Mouse (Mus musculus) layer of hippocampus, adult 9-11 months (tissue): Measurements from ENCODE around the gene Emx1.
"Not testable (repeated sequence)": the region's sequence is repeated elsewhere in the genome, so short reads cannot be mapped to it uniquely, and the experiment has no call there.

Experiments used
- DNase-seq: peaks from one replicate; pipeline ENCODE4 v3.0.0; 2022

Gene Emx1

DNA sequence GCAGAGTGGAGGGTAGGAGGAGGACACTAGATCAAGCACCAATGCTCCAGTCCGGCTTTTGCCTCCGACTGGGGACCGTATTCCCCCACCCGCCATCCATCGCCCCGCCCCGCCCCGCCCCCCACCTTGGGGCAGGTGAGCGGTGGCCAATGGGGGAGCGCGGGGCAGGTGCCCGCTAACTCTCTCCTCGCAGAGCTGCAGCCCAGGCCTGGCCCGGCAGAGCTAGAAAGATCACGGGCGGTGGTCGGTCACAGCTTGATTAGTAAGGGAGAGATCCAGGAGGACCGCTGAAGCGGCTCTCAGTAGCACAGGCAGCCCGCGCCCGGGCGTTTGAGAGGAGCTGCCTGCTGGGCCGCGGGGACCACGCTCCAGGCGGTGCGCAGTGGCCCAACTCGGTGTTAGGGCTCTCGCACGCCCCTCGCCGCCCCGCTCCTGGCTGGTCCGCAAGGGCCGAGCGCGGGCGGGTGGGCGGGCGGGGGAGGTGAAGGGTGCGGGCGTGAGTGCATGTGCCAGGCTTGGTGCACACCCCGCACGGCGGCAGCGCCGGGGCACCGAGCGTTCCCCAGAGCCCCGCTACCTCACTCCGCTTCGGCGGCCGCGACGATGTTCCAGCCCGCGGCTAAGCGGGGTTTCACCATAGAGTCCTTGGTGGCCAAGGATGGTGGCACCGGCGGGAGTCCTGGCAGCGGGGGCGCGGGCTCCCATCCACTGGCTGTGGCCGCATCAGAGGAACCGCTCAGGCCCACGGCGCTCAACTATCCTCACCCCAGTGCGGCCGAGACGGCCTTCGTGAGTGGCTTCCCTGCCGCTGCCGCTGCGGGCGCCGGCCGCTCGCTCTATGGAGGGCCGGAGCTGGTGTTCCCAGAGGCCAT, at the start of gene Emx1:
TSS of gene Emx1 (plus strand) at position 99 of the 872 bp plus-strand sequence.
- DNase-seq: peak; percentile 54

- no peak for DNase-seq
Observed at GRCm38 (mm10) chr6:85139534-85139933, 47.7 kb upstream of the Emx1 start.

GRCm38 (mm10) chr6:85141013-85141412, 46.2 kb upstream of the Emx1 start:
- DNase-seq: not testable (repeated sequence)

DNA sequence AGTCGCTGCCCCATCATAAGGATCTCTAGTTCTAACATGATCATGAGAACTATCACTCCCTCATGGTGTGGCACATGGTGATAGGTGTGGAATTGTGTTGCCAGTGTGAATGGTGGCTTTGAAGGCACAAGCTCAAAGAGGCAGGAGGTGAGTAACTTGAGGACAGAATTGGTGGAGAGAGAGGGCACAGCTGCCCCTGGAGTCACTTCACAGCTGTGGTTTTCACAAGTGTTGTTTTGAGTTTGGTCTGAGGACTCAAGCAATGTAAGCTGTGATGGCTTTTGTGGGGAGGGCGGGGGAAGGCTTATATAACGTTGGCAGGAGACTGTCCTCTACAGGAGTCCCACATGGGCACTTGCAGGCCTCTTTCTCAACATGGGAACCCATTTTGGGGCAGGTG, 42.8 kb upstream of the Emx1 start:
- no peak for DNase-seq

DNA sequence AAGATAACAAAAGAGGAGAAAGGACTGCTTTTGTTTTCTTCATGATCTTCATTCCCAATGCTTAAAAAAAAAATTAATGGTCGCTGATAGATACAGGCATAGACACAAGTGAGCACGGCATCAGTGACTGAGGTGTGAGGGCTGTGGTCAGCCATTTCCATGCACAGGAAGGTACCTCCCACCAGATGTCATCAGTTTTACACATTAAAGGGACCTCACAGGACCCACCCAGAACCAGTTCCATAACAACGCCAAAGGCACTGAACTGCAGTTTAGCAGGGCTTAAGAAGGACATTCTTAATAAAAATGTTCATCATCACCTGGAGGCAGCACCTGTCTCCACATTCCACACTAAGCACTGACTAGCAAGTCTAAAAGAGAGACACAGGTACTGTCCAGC, 39.6 kb upstream of the Emx1 start:
- no peak for DNase-seq

DNA sequence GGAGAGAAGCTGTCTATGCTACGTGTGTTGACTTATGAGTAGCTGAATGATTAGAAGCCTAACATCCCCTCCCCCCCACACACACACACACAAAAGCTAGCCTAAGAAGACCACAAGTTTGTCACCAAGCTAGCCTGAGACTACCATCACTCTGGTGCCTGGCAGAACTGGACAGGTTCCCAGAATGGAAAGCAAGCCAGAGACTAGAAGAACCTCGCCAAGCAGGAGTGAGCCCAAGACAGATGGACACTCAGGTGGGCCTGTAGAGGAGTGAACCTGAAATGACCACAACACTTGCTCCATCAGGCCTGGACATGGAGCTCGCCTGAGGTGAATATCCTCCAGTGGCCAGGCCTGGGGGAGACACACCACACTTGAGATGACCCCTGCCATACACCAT, 36.9 kb upstream of the Emx1 start:
- DNase-seq: no peak

- DNase-seq: peak; percentile 77
Observed at GRCm38 (mm10) chr6:85153970-85154540, 33.2 kb upstream of the Emx1 start.

DNA sequence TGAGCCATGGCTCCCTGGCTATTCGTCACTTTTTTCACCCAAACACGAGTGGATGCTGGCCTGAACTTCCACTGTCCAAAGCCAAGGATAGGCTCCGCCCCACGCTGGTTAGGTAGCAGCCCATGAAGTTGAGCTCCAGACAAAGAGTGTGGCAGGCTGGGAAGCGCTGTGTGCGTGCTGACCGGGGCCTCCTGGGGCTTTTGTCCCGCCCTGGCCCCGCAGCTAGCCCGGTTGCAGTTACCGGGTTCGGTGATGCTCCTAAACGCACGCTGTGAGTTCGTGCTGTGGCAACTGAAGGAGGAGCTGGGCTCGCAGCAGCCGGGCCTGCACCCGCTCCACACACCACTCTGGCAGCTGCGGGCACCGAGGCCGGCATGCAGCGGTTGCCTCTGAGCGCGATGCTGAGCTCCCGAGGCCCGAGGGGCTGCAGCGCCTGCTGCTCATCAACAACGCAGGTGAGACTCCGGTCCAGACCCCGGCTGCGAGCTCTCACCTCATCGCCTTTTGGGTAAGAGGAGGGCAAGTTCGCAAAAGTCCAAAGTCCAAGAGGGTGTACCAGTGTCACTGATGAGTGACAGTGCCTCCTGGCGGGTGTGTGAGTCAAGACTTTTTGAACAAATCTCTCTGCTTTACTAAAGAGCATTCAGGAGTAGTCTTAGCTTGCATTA, 32.2 kb upstream of the Emx1 start:
- no peak for DNase-seq

DNA sequence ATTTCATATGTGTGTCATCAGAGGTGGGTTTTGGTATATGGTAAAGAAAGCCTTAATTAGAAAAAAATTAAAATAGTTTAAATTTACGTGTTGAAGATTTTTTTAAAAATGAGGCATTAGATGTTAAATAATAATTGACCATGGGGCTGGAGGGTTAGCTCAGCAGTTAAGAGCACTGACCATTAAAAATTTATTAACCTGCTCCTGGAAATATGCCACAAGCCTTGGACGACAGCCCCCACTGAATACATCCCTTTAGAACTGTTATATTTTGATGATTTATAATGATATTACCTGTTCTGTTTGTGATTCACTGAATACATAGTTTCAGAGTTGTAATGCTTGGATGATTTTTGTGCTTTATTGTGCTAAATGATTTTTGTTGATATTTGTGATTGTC, 30.7 kb upstream of the Emx1 start:
- not testable (repeated sequence) for DNase-seq

DNA sequence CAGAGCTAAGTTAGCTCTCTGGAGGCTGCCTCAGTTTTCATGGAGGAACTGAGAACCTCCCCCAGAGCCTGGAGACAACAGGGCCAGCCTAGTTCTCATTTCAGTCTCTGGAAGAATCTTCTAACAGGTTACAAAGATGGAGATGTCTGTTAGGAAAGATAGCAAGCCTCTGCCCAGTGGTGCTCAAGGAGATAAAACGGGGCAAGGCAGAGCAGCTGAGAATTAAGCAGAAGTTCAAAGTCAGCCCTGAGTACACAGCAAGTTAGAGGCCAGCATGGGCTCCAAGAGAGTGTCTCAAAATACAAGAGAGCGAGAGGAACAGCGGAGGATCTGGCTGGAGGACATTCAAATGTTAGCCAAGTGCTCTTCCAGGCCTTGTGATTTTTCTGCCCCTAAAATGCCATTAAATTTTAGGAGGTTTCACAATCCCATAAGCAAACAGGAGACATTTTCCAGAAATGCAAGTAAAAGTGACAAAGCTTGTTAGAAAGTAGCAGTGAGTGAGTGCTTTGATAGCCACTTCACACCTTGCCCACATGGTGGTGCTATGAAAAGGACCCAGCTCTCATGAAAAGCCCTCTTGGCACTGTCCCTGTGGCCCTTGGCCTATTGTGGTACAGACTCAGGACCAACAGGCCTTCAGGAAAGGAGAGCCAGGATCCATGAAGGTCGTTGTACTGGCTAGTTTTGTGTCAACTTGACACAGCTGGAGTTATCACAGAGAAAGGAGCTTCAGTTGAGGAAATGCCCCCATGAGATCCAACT, 29.0 kb upstream of the Emx1 start:
- DNase-seq: not testable (repeated sequence)

DNA sequence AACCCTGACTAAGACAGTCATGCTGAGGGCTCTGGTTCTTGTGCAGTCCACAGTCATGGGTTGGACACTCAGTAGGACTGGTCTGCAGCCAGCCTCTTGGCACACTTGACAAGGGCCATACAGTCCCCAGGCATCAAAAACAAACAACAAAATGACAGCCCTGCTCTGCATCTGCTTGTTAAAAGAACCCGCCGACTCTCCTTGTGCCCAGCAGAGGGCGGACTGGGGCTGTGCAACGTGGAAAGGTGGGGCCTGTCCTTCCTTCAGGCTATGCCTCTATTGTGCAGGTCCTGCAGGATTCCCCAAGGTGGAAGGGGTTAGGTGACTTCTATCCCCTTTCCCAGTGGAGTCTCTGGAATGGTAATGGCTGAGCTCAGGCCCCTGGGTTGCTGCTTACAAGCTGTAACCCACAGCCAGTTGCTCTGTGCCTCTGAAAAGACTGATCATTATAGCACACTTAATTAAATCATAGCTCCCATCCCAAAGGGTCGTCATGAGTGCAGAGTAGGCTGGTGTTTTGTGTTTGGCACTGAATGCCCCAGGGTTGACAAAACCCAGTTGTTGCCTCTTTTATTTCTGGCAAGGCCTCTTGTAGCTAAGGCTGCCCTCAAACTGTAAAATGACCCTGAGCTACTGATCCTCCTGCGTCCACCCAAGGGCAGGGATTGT, 28.0 kb upstream of the Emx1 start:
- DNase-seq: not testable (repeated sequence)

- DNase-seq: peak; percentile 67
Observed at GRCm38 (mm10) chr6:85160201-85160923, 26.9 kb upstream of the Emx1 start.

DNA sequence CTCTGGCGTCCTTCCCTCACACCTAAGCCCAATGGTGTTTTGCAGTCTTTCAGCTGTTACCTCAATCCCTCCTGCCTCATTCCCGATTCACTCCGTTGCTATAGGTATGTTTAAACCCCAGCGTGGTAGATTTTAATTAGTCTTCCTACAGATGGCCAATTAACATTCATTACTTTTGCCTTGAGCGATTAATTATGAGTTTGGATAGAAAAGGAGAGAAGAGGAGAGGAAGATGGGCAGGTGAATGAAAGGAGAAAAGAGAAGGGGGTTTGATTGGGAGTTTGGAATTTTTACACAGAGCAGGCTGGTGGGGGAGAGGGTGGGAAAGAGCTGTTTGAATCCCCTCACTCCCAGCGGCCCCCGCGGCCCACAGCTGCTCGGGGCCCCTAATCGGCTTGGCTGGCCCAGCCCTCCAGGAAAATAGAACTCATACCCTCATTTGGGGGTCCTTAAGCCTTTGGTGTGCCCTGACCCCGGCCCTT, 21.8 kb upstream of the Emx1 start:
- no peak for DNase-seq

GRCm38 (mm10) chr6:85179569-85179968, 7.7 kb upstream of the Emx1 start:
- DNase-seq: no peak

GRCm38 (mm10) chr6:85180036-85180435, 7.2 kb upstream of the Emx1 start:
- DNase-seq: no peak

DNA sequence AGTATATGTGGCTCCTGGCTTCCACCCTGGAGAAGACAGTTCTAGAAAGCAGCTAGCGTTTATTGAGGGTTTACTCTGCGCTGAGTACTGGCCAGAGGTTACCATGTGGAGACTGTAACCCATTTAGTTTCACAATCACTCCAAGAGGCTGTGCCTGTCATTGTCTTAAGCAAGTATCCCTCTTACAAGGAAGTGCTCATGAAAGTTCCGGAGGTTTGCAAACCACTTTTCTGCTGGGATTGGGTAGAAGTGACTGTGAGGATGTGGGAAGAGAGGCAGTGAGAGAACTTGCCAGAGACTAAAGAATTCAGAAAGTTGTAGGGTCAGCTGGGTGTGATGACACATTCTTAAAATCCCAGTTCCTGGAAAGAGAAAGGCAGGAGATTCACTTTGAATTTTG, 3.3 kb upstream of the Emx1 start:
- no peak for DNase-seq

DNA sequence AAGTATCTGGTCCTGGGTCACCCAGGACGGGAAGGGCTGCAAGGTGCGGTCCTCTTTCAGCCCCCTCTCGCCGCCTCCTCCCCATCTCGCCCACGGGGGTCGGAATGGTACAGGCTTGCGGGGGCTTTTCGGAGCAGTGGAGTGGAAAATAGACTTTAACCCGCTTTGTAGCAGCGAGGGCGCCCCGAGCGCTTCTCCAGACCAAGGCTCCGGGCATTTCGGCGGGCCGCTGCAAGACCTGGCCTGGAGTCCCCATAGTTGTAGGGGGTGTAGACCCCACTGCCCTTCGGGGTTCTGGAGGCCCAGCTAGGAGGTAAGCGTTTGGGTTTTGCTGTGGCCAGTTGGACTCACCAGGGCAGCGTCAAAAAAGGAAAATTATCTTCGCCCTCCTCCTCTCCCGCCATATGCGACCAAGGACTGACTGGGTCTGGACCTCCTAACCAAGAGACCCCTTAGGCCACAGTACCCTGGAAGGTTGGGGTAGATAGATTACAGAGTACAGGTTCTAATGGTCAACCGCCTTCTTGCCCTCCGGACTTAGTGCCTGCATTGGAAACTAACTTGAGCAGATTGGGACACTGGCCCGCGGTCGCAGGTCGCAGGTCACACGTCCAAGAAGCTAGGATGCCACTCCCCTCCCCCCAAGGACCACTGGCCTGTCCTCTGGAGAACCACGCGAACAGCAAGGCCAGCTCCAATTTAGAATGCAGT, 1.1 kb upstream of the Emx1 start:
- no peak for DNase-seq

DNA sequence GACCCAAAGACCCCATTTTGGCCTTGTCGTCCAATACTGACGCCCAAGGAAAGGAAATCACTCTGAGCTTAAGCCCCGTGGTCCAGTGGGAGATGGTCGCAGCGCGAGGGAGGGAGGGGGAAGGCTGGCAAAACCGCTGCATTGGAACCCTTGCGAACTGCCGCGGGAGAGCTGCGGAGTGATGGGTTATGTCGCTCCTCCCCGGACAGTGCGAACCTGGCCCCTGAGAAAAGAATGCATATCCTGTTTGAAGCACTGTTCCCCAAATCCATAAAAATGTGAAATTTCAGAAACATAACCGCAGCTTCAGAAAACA, 536 bp upstream of the Emx1 start:
- DNase-seq: no peak

DNA sequence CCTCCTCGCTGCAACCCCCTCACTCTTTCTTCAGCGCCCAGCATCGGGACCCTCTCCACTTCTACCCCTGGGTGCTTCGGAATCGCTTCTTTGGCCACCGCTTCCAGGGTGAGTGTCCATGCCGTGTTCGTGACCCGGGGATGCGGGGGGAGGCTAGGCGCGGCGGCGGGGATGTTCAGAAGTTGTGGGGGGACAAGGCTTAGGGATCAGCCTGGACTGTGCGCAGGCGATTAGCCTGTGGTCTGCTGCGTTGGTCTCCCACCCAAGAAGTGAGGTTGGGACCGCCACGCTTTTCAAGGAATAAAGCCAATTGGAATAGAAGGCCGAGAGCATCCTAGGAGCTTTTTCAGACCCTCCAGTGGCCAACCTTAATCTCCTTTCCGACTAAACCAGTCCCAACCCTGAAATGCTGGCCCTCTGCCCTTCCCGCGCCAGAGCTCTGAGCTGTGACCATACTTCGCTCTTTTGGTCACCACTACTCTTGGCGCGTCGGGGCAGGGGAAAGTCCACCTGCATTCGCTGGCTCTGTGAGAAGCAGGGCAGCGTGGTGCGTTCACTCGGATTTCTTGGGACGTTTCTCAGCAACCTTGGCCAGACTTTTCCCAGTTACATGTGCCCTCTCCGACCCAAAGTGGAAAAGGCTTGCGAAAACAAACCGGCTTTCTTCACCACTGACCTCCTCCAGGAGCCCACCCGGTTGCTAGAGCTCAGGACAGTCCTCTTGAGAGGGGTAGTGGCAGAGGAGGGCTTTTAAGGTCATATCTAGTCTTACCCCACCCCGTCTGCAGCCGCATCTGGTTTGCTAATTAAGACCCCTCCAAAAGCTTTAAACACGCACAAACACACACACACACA, 1.2 kb downstream of the Emx1 start:
- DNase-seq: no peak

- DNase-seq: no peak
Observed at GRCm38 (mm10) chr6:85189361-85189760, 2.1 kb downstream of the Emx1 start.
